Mouse (Mus musculus): ENCODE results near the gene Defb28.
A peak's percentile ranks its signal among the peaks of the same experiment; 100 is the strongest.

Defb28 gene

GRCm38 (mm10) chr2:152517981-152518380 is at the start of gene Defb28:
TSS of gene Defb28 (plus strand) at chr2:152518255.
- DNase-seq, result no peak

- no peak for DNase-seq
Observed at GRCm38 (mm10) chr2:152470973-152471372, 47.1 kb upstream of the Defb28 start.

GRCm38 (mm10) chr2:152472434-152472833 is 45.6 kb upstream of the Defb28 start:
- no peak for DNase-seq

- DNase-seq, result no peak
Observed at GRCm38 (mm10) chr2:152476763-152477162, 41.3 kb upstream of the Defb28 start, which contains the start of gene Defb20. TSS of gene Defb20 (plus strand) at chr2:152477063.

GRCm38 (mm10) chr2:152480881-152481280 is 37.2 kb upstream of the Defb28 start:
- no peak for DNase-seq

GRCm38 (mm10) chr2:152481726-152482125 is 36.3 kb upstream of the Defb28 start:
- no peak for DNase-seq

- DNase-seq, result peak; percentile 18
Observed at GRCm38 (mm10) chr2:152487024-152487423, 31.0 kb upstream of the Defb28 start.

GRCm38 (mm10) chr2:152490038-152490437 is 28.0 kb upstream of the Defb28 start, which contains the start of gene Defb22:
TSS of gene Defb22 (minus strand) at chr2:152490138.
- DNase-seq, result no peak

- DNase-seq, result no peak
Observed at GRCm38 (mm10) chr2:152493151-152493550, 24.9 kb upstream of the Defb28 start.

GRCm38 (mm10) chr2:152498020-152498419 is 20.0 kb upstream of the Defb28 start:
- DNase-seq, result no peak

- no peak for DNase-seq
Observed at GRCm38 (mm10) chr2:152500204-152500862, 17.7 kb upstream of the Defb28 start.

GRCm38 (mm10) chr2:152500863-152501229 is 17.2 kb upstream of the Defb28 start:
- no peak for DNase-seq

GRCm38 (mm10) chr2:152503950-152504349 is 14.1 kb upstream of the Defb28 start:
- DNase-seq, result no peak

- no peak for DNase-seq
Observed at GRCm38 (mm10) chr2:152511592-152511991, 6.5 kb upstream of the Defb28 start, which contains the start of gene Defb26. TSS of gene Defb26 (minus strand) at chr2:152511692.

- DNase-seq, result no peak
Observed at GRCm38 (mm10) chr2:152516084-152516483, 2.0 kb upstream of the Defb28 start.

GRCm38 (mm10) chr2:152539944-152540710 is 22.1 kb downstream of the Defb28 start, which contains the start of gene Defb29:
TSS of gene Defb29 (minus strand) at chr2:152540098.
- DNase-seq, result no peak

GRCm38 (mm10) chr2:152541979-152542378 is 23.9 kb downstream of the Defb28 start:
- no peak for DNase-seq

- DNase-seq, result no peak
Observed at GRCm38 (mm10) chr2:152542897-152543296, 24.8 kb downstream of the Defb28 start.

GRCm38 (mm10) chr2:152543478-152543877 is 25.4 kb downstream of the Defb28 start:
- DNase-seq, result no peak

GRCm38 (mm10) chr2:152544691-152545090 is 26.6 kb downstream of the Defb28 start:
- DNase-seq, result peak; percentile 18

- no peak for DNase-seq
Observed at GRCm38 (mm10) chr2:152548124-152548523, 30.1 kb downstream of the Defb28 start.

GRCm38 (mm10) chr2:152553774-152554423 is 35.8 kb downstream of the Defb28 start:
- peak; percentile 39 for DNase-seq

- DNase-seq, result no peak
Observed at GRCm38 (mm10) chr2:152556655-152557054, 38.6 kb downstream of the Defb28 start.
